Mouse (Mus musculus) erythroblast, adult 5-6 weeks (primary cell): ENCODE data around the gene Gm45808. TPM values are rescaled to one million over a fixed set of nuclear protein-coding genes. Genes with fewer than 3 reads are reported as not detected.

Experiments
- ATAC-seq: replicated peaks from 2 replicates; pipeline ENCODE4 v1.8.0; 2016; ENCODE audit warnings: moderate number of reproducible peaks, mild to moderate bottlenecking, moderate TSS enrichment, inconsistent platforms; ENCODE audit not compliant: poor library complexity, low FRiP score, severe bottlenecking
- total RNA-seq, 2 experiments: library from RNA; stranded (forward) in 1 of 2; stranded (reverse) in 1 of 2; fragments of 150-400 nt in 1 of 2; fragments of 200-764, 138-1000 nt in 1 of 2; gene quantifications; 2 replicates each; pipeline versions ENCODE4 v1.2.3 to v1.2.4; 2015 to 2017; ENCODE audit warnings: low replicate concordance in 2 of 2

Gm45808 gene
- total RNA-seq, 2 experiments from 2014 or later, result not detected

DNA sequence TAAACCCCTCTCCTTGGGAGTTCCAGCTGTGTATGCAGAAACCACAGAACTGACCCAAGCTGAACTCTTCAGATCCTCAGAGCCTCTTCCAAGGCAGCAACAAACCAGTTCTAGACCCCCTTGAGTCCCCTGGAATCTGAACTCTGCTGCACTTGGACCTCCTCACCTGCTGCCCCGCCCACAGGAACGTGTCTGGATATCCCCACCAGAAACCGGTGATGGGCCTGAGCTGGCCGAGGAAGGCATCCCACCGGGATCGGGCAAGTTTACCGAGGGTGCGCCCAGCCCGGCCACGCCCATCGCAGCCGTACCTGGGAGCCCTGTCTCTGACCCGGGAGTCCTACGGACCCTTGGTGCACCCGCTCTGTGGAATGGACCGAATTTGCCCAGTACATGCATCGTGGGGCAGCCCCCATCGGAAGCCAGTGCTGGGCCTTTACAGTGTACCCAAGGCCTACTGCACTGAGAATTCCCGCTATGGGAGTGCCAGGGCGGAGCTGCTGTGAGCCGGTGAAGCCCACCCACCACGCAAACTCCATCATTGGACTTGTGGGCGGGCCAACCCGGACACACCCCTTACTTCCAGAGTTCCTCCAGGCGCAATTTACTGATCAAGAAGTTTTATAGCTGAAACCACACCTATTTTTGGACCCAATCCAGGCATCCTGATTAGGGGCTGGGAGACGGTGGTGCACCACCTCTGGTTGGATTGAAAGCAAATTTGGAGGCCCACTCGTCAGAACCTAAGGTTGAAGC lies 66.6 kb downstream of the Gm45808 start:
- ATAC-seq, result no peak

DNA sequence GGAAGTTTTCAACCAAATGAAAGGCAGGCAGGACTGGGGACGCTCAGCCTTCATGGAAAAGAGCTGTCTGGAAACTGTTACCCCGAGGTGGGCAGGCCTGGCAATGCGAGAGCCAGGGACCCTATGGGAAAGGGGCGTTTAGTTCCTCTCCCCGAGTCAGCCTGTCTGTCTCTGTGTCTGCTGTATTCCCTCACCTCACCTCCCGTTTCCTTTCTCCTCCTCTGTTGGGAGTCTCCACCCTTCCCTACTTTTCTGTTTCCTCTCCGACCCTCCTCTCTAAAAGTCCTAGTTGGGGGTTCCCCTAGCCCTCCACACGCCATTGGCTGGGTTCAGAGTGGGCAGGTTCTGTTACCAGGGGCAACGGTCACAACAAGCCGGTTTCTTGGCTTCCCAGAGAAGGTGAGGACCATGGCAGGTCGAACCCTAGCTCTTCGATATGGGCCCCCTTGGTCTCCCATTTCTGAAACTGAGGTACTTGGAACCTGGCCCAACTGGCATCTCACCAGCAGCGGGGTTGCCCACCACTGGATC lies 68.6 kb downstream of the Gm45808 start:
- no peak for ATAC-seq

Other genes with a start within 250 kb of the Gm45808 start
Only the 30 nearest of the 36 such genes appear.
- not detected in 2 replicates for gene Slc6a21, start 209.3 kb downstream of the Gm45808 start, total RNA-seq (2015; ENCODE audit: low replicate concordance)
- not detected in 2 replicates for gene Slc6a21, start 209.3 kb downstream of the Gm45808 start, total RNA-seq (2017; ENCODE audit: low replicate concordance)
- 0.42 TPM in 1 of 2 replicates, not detected in the other for gene Trpm4, start 153.0 kb downstream of the Gm45808 start, total RNA-seq (2015; ENCODE audit: low replicate concordance)
- gene Trpm4, start 153.0 kb downstream of the Gm45808 start, total RNA-seq (2017; ENCODE audit: low replicate concordance), result not detected in 2 replicates
- gene Hrc, start 151.5 kb downstream of the Gm45808 start, total RNA-seq (2015; ENCODE audit: low replicate concordance), result not detected in 2 replicates
- not detected in 2 replicates for gene Hrc, start 151.5 kb downstream of the Gm45808 start, total RNA-seq (2017; ENCODE audit: low replicate concordance)
- 1.9 TPM in 1 of 2 replicates, not detected in the other for gene Ppfia3, start 119.8 kb downstream of the Gm45808 start, total RNA-seq (2015; ENCODE audit: low replicate concordance)
- gene Ppfia3, start 119.8 kb downstream of the Gm45808 start, total RNA-seq (2017; ENCODE audit: low replicate concordance), result 0.26 TPM in 1 of 2 replicates, not detected in the other
- 1.5 TPM in 1 of 2 replicates, not detected in the other for gene Lin7b, start 116.2 kb downstream of the Gm45808 start, total RNA-seq (2015; ENCODE audit: low replicate concordance)
- gene Lin7b, start 116.2 kb downstream of the Gm45808 start, total RNA-seq (2017; ENCODE audit: low replicate concordance), result 5.4 TPM in 1 of 2 replicates, not detected in the other
- 50.5 and 70.2 TPM in 2 replicates for gene Snrnp70, start 91.1 kb downstream of the Gm45808 start, total RNA-seq (2015; ENCODE audit: low replicate concordance)
- 169 and 259 TPM in 2 replicates for gene Snrnp70, start 91.1 kb downstream of the Gm45808 start, total RNA-seq (2017; ENCODE audit: low replicate concordance)
- not detected in 2 replicates for gene Kcna7, start 81.2 kb downstream of the Gm45808 start, total RNA-seq (2015; ENCODE audit: low replicate concordance)
- not detected in 2 replicates for gene Kcna7, start 81.2 kb downstream of the Gm45808 start, total RNA-seq (2017; ENCODE audit: low replicate concordance)
- gene Ntf5, start 73.1 kb downstream of the Gm45808 start, total RNA-seq (2015; ENCODE audit: low replicate concordance), result not detected in 2 replicates
- gene Ntf5, start 73.1 kb downstream of the Gm45808 start, total RNA-seq (2017; ENCODE audit: low replicate concordance), result not detected in 2 replicates
- not detected in 2 replicates for gene Lhb, start 66.0 kb downstream of the Gm45808 start, total RNA-seq (2015; ENCODE audit: low replicate concordance)
- not detected in 2 replicates for gene Lhb, start 66.0 kb downstream of the Gm45808 start, total RNA-seq (2017; ENCODE audit: low replicate concordance)
- 11.7 and 13.2 TPM in 2 replicates for gene Gys1, start 52.0 kb downstream of the Gm45808 start, total RNA-seq (2015; ENCODE audit: low replicate concordance)
- 4.6 and 8.9 TPM in 2 replicates for gene Gys1, start 52.0 kb downstream of the Gm45808 start, total RNA-seq (2017; ENCODE audit: low replicate concordance)
- 54.1 and 63.4 TPM in 2 replicates for gene Ruvbl2, start 48.7 kb downstream of the Gm45808 start, total RNA-seq (2015; ENCODE audit: low replicate concordance)
- gene Ruvbl2, start 48.7 kb downstream of the Gm45808 start, total RNA-seq (2017; ENCODE audit: low replicate concordance), result 23.1 and 50.1 TPM in 2 replicates
- gene Ftl1, start 26.9 kb downstream of the Gm45808 start, total RNA-seq (2015; ENCODE audit: low replicate concordance), result 1,430 and 1,622 TPM in 2 replicates
- 705 and 987 TPM in 2 replicates for gene Ftl1, start 26.9 kb downstream of the Gm45808 start, total RNA-seq (2017; ENCODE audit: low replicate concordance)
- gene Bax, start 19.9 kb downstream of the Gm45808 start, total RNA-seq (2015; ENCODE audit: low replicate concordance), result 8.6 and 12.7 TPM in 2 replicates
- gene Bax, start 19.9 kb downstream of the Gm45808 start, total RNA-seq (2017; ENCODE audit: low replicate concordance), result 9.7 and 11.8 TPM in 2 replicates
- not detected in 2 replicates for gene Tulp2, start 4.9 kb downstream of the Gm45808 start, total RNA-seq (2015; ENCODE audit: low replicate concordance)
- 0.42 TPM in 1 of 2 replicates, not detected in the other for gene Tulp2, start 4.9 kb downstream of the Gm45808 start, total RNA-seq (2017; ENCODE audit: low replicate concordance)
- 3.3 TPM in 2 replicates for gene Dhdh, start 2.0 kb upstream of the Gm45808 start, total RNA-seq (2015; ENCODE audit: low replicate concordance)
- gene Dhdh, start 2.0 kb upstream of the Gm45808 start, total RNA-seq (2017; ENCODE audit: low replicate concordance), result 2.1 and 2.3 TPM in 2 replicates
- 83.0 and 88.6 TPM in 2 replicates for gene Nucb1, start 23.6 kb upstream of the Gm45808 start, total RNA-seq (2015; ENCODE audit: low replicate concordance)
- 487 and 671 TPM in 2 replicates for gene Nucb1, start 23.6 kb upstream of the Gm45808 start, total RNA-seq (2017; ENCODE audit: low replicate concordance)
- 1,095 and 1,392 TPM in 2 replicates for gene Ppp1r15a, start 39.5 kb upstream of the Gm45808 start, total RNA-seq (2015; ENCODE audit: low replicate concordance)
- 1,351 and 1,490 TPM in 2 replicates for gene Ppp1r15a, start 39.5 kb upstream of the Gm45808 start, total RNA-seq (2017; ENCODE audit: low replicate concordance)
- gene Plekha4, start 39.5 kb upstream of the Gm45808 start, total RNA-seq (2015; ENCODE audit: low replicate concordance), result 1.3 TPM in 1 of 2 replicates, not detected in the other
- 2.8 and 9.9 TPM in 2 replicates for gene Plekha4, start 39.5 kb upstream of the Gm45808 start, total RNA-seq (2017; ENCODE audit: low replicate concordance)
- not detected in 2 replicates for gene Hsd17b14, start 68.1 kb upstream of the Gm45808 start, total RNA-seq (2015; ENCODE audit: low replicate concordance)
- not detected in 2 replicates for gene Hsd17b14, start 68.1 kb upstream of the Gm45808 start, total RNA-seq (2017; ENCODE audit: low replicate concordance)
- 5.8 and 9.0 TPM in 2 replicates for gene Bcat2, start 83.3 kb upstream of the Gm45808 start, total RNA-seq (2015; ENCODE audit: low replicate concordance)
- gene Bcat2, start 83.3 kb upstream of the Gm45808 start, total RNA-seq (2017; ENCODE audit: low replicate concordance), result 10.7 and 11.2 TPM in 2 replicates
- gene Fgf21, start 128.7 kb upstream of the Gm45808 start, total RNA-seq (2015; ENCODE audit: low replicate concordance), result not detected in 2 replicates
- not detected in 2 replicates for gene Fgf21, start 128.7 kb upstream of the Gm45808 start, total RNA-seq (2017; ENCODE audit: low replicate concordance)
- gene Fut1, start 130.5 kb upstream of the Gm45808 start, total RNA-seq (2015; ENCODE audit: low replicate concordance), result not detected in 2 replicates
- gene Fut1, start 130.5 kb upstream of the Gm45808 start, total RNA-seq (2017; ENCODE audit: low replicate concordance), result not detected in 2 replicates
- gene Izumo1, start 135.0 kb upstream of the Gm45808 start, total RNA-seq (2015; ENCODE audit: low replicate concordance), result not detected in 2 replicates
- not detected in 2 replicates for gene Izumo1, start 135.0 kb upstream of the Gm45808 start, total RNA-seq (2017; ENCODE audit: low replicate concordance)
- not detected in 2 replicates for gene Rasip1, start 140.7 kb upstream of the Gm45808 start, total RNA-seq (2015; ENCODE audit: low replicate concordance)
- gene Rasip1, start 140.7 kb upstream of the Gm45808 start, total RNA-seq (2017; ENCODE audit: low replicate concordance), result not detected in 2 replicates
- gene Mamstr, start 153.2 kb upstream of the Gm45808 start, total RNA-seq (2015; ENCODE audit: low replicate concordance), result not detected in 2 replicates
- not detected in 2 replicates for gene Mamstr, start 153.2 kb upstream of the Gm45808 start, total RNA-seq (2017; ENCODE audit: low replicate concordance)
- not detected in 2 replicates for gene Fut2, start 179.6 kb upstream of the Gm45808 start, total RNA-seq (2015; ENCODE audit: low replicate concordance)
- not detected in 2 replicates for gene Fut2, start 179.6 kb upstream of the Gm45808 start, total RNA-seq (2017; ENCODE audit: low replicate concordance)
- gene Ntn5, start 197.2 kb upstream of the Gm45808 start, total RNA-seq (2015; ENCODE audit: low replicate concordance), result not detected in 2 replicates
- gene Ntn5, start 197.2 kb upstream of the Gm45808 start, total RNA-seq (2017; ENCODE audit: low replicate concordance), result not detected in 2 replicates
- gene Sec1, start 207.6 kb upstream of the Gm45808 start, total RNA-seq (2015; ENCODE audit: low replicate concordance), result not detected in 2 replicates
- not detected in 2 replicates for gene Sec1, start 207.6 kb upstream of the Gm45808 start, total RNA-seq (2017; ENCODE audit: low replicate concordance)
- gene Car11, start 213.0 kb upstream of the Gm45808 start, total RNA-seq (2015; ENCODE audit: low replicate concordance), result not detected in 2 replicates
- not detected in 2 replicates for gene Car11, start 213.0 kb upstream of the Gm45808 start, total RNA-seq (2017; ENCODE audit: low replicate concordance)
- gene Dbp, start 218.3 kb upstream of the Gm45808 start, total RNA-seq (2015; ENCODE audit: low replicate concordance), result 1.5 and 1.9 TPM in 2 replicates
- gene Dbp, start 218.3 kb upstream of the Gm45808 start, total RNA-seq (2017; ENCODE audit: low replicate concordance), result 0.77 and 2.2 TPM in 2 replicates